Mouse (Mus musculus): Measurements from ENCODE around the gene Slamf9. TPM values are rescaled to one million over a fixed set of nuclear protein-coding genes. Genes with fewer than 3 reads are reported as not detected.

Slamf9 gene
- polyA plus RNA-seq, 1 experiment from 2014 or later = 0.21 TPM

GRCm38 (mm10) chr1:172522524-172522923 lies 47.4 kb downstream of the Slamf9 start:
- WGBS = 76% methylated on average over 7 of the region's 7 CpGs
- no peak for ATAC-seq
- peaks cover 2% of the 10 kb centered on the region for H3K9me3 ChIP-seq (replicated peaks)

GRCm38 (mm10) chr1:172523699-172524101 lies 48.5 kb downstream of the Slamf9 start:
- no peak overlapping the region for H3K4me3 ChIP-seq
- H3K9me3 ChIP-seq (replicated peaks) = no peaks in the 10 kb centered on the region
- no peaks in the 10 kb centered on the region for H3K36me3 ChIP-seq (ENCODE audit: poor library complexity, severe bottlenecking)
- H3K27me3 ChIP-seq = peaks cover 14% of the 10 kb centered on the region
- 72% methylated on average over 12 of the region's 12 CpGs for WGBS
- no peak for ATAC-seq
- H3K27ac ChIP-seq = no peak overlapping the region
- H3K4me2 ChIP-seq = no peak overlapping the region
- H3K9ac ChIP-seq = no peak overlapping the region
- H3K4me1 ChIP-seq = peaks cover 11% of the 10 kb centered on the region

More at GRCm38 (mm10) chr1:172522524-172522923, 47.4 kb downstream of the Slamf9 start:
- peaks cover 11% of the 10 kb centered on the region for H3K4me1 ChIP-seq
- H3K4me3 ChIP-seq = no peak overlapping the region
- no peak overlapping the region for H3K4me2 ChIP-seq
- H3K9ac ChIP-seq = no peak overlapping the region
- no peaks in the 10 kb centered on the region for H3K36me3 ChIP-seq (ENCODE audit: poor library complexity, severe bottlenecking)
- H3K27me3 ChIP-seq = peaks cover 8% of the 10 kb centered on the region
- H3K27ac ChIP-seq = no peak overlapping the region

DNA sequence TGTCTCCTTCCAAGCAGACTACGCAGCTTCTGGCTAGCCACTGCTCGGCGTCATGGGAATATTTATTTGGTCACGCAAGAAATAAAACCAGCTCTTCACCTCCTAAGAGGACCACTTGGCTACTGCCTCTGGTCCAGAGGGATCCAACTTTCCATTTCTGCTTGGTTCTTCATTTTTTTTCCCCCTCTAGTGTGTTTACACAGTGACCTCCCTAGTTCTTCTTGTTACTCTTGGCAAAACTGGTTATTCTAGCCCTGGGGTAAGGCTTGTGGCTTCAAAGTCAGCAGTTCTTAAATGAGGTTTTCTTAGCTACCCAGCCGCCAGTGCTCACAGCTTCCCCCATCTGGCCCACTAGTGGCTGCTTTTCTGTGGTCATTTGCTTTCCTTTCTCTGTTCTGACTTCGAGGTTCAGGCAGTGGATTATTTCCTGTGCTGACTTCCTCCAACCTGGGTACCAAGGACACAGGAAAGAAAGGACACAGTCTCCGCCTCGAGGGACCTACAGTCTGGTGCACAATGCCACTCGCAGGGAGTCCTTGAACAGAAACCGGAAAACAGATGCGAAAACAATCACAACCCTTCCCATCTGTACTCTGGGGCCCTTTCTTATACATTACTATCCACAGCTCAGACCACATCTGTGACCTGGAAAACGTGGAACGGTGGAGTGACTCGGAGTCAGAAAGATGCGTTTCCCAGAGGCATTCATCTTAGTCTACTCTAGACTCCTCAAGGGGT lies 50.0 kb downstream of the Slamf9 start:
- no peak overlapping the region for H3K4me3 ChIP-seq
- H3K9me3 ChIP-seq (replicated peaks) = no peaks in the 10 kb centered on the region
- no peaks in the 10 kb centered on the region for H3K36me3 ChIP-seq (ENCODE audit: poor library complexity, severe bottlenecking)
- H3K9ac ChIP-seq = no peak overlapping the region
- 53% methylated on average over 15 of the region's 15 CpGs for WGBS
- peak overlapping the region; percentile 3; the same call in 1 of the 2 replicates for H3K4me2 ChIP-seq
- no peak for ATAC-seq
- H3K4me1 ChIP-seq = peaks cover 11% of the 10 kb centered on the region
- peaks cover 14% of the 10 kb centered on the region for H3K27me3 ChIP-seq
- no peak overlapping the region for H3K27ac ChIP-seq

DNA sequence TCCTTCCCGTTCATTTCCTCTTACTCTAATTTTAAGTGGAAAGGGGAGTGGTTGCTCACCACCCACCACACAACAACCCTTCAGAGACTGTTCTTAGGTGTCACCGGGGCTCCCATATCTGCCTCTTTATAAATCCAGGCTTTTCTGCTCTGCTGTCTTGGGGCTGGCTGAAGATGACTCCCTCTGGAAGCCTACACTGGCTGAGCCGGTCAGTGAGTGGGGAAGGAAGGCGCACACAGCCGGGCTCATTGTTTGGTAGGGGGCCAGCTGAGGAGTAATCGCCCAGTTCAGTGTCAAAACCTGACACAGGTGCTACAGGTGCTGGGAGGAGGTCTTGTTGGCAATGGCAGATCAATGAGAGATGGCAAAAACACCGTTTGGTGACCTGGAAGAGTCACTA lies 50.8 kb downstream of the Slamf9 start:
- H3K4me3 ChIP-seq = no peak overlapping the region
- 74% methylated on average over 7 of the region's 7 CpGs for WGBS
- no peaks in the 10 kb centered on the region for H3K9me3 ChIP-seq (replicated peaks)
- H3K4me2 ChIP-seq = no peak overlapping the region
- H3K9ac ChIP-seq = no peak overlapping the region
- peaks cover 12% of the 10 kb centered on the region for H3K4me1 ChIP-seq
- H3K27ac ChIP-seq = no peak overlapping the region
- no peaks in the 10 kb centered on the region for H3K36me3 ChIP-seq (ENCODE audit: poor library complexity, severe bottlenecking)
- peaks cover 17% of the 10 kb centered on the region for H3K27me3 ChIP-seq
- no peak for ATAC-seq

GRCm38 (mm10) chr1:172526380-172527081 lies 51.4 kb downstream of the Slamf9 start:
- H3K9ac ChIP-seq = no peak overlapping the region
- H3K4me1 ChIP-seq = peaks cover 13% of the 10 kb centered on the region
- no peaks in the 10 kb centered on the region for H3K36me3 ChIP-seq (ENCODE audit: poor library complexity, severe bottlenecking)
- no peak overlapping the region for H3K4me2 ChIP-seq
- 85% methylated on average over 23 of the region's 23 CpGs for WGBS
- H3K9me3 ChIP-seq (replicated peaks) = no peaks in the 10 kb centered on the region
- no peak overlapping the region for H3K4me3 ChIP-seq
- no peak for ATAC-seq
- H3K27ac ChIP-seq = no peak overlapping the region
- H3K27me3 ChIP-seq = peaks cover 17% of the 10 kb centered on the region

DNA sequence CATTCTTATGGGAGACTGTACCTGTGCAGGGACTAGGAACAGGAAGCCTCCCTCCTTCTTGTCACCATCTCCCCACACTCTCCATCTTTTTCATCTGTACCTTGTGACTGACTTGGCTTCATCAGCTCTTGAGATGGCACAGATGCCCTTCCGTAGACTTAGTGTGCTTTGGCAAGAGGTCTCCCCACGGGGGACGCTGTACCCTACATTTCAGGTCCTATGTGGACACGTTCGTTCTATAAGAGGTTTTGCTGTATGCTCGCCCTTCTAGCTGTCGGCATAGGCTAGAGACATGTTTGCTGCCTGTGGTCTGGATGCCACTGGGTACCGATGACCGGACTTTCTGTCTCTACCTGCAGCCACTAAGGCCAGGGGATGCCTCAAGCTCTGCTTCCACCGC lies 52.3 kb downstream of the Slamf9 start:
- H3K9me3 ChIP-seq (replicated peaks) = no peaks in the 10 kb centered on the region
- H3K4me2 ChIP-seq = no peak overlapping the region
- ATAC-seq = no peak
- H3K27me3 ChIP-seq = peaks cover 17% of the 10 kb centered on the region
- H3K9ac ChIP-seq = no peak overlapping the region
- H3K4me3 ChIP-seq = no peak overlapping the region
- H3K27ac ChIP-seq = no peak overlapping the region
- peaks cover 21% of the 10 kb centered on the region for H3K4me1 ChIP-seq
- no peaks in the 10 kb centered on the region for H3K36me3 ChIP-seq (ENCODE audit: poor library complexity, severe bottlenecking)
- WGBS = 94% methylated on average over 10 of the region's 10 CpGs

Other genes starting within 250 kb of the Slamf9 start
- 0.10 TPM in 1 of 2 replicates, not detected in the other for gene Atp1a4, start 216.9 kb upstream of the Slamf9 start, polyA plus RNA-seq (2015; fragmentation: Nextera tagmentation; extraction: Ambion mirVana)
- gene Igsf8, start 213.7 kb upstream of the Slamf9 start, polyA plus RNA-seq (2015; fragmentation: Nextera tagmentation; extraction: Ambion mirVana) = 164 and 169 TPM in 2 replicates
- 17.6 and 17.8 TPM in 2 replicates for gene Atp1a2, start 177.3 kb upstream of the Slamf9 start, polyA plus RNA-seq (2015; fragmentation: Nextera tagmentation; extraction: Ambion mirVana)
- gene Kcnj9, start 146.0 kb upstream of the Slamf9 start, polyA plus RNA-seq (2015; fragmentation: Nextera tagmentation; extraction: Ambion mirVana) = 1.8 and 3.0 TPM in 2 replicates
- 1.2 and 1.5 TPM in 2 replicates for gene Kcnj10, start 134.1 kb upstream of the Slamf9 start, polyA plus RNA-seq (2015; fragmentation: Nextera tagmentation; extraction: Ambion mirVana)
- gene Pigm, start 98.8 kb upstream of the Slamf9 start, polyA plus RNA-seq (2015; fragmentation: Nextera tagmentation; extraction: Ambion mirVana) = 5.6 and 6.2 TPM in 2 replicates
- 78.7 and 90.7 TPM in 2 replicates for gene Igsf9, start 6.4 kb downstream of the Slamf9 start, polyA plus RNA-seq (2015; fragmentation: Nextera tagmentation; extraction: Ambion mirVana)
- 52.9 and 55.8 TPM in 2 replicates for gene Tagln2, start 24.7 kb downstream of the Slamf9 start, polyA plus RNA-seq (2015; fragmentation: Nextera tagmentation; extraction: Ambion mirVana)
- gene Cfap45, start 45.4 kb downstream of the Slamf9 start, polyA plus RNA-seq (2015; fragmentation: Nextera tagmentation; extraction: Ambion mirVana) = 1.4 and 2.2 TPM in 2 replicates
- gene Vsig8, start 80.6 kb downstream of the Slamf9 start, polyA plus RNA-seq (2015; fragmentation: Nextera tagmentation; extraction: Ambion mirVana) = 0.11 and 0.14 TPM in 2 replicates
- not detected in 2 replicates for gene Slamf8, start 115.2 kb downstream of the Slamf9 start, polyA plus RNA-seq (2015; fragmentation: Nextera tagmentation; extraction: Ambion mirVana)
- gene Fcrl6, start 127.2 kb downstream of the Slamf9 start, polyA plus RNA-seq (2015; fragmentation: Nextera tagmentation; extraction: Ambion mirVana) = not detected in 2 replicates
- 4.8 and 6.1 TPM in 2 replicates for gene Dusp23, start 157.6 kb downstream of the Slamf9 start, polyA plus RNA-seq (2015; fragmentation: Nextera tagmentation; extraction: Ambion mirVana)
- gene Crp, start 222.7 kb downstream of the Slamf9 start, polyA plus RNA-seq (2015; fragmentation: Nextera tagmentation; extraction: Ambion mirVana) = 0.40 TPM in 1 of 2 replicates, not detected in the other

Measured in forebrain, embryonic 13.5 days (tissue).